Mouse (Mus musculus) erythroblast, embryonic 14.5 days (primary cell): Measurements from ENCODE around the gene Hadh.

Experiments
- GATA1 ChIP-seq: IDR thresholded peaks from 2 replicates; pipeline ENCODE4 v1.6.1; 2012; ENCODE audit warnings: low read length, inconsistent platforms, mixed read lengths
- TAL1 ChIP-seq: IDR thresholded peaks from 3 replicates; pipeline ENCODE4 v1.6.1; 2012; ENCODE audit warnings: low read length, inconsistent platforms, mixed read lengths

DNA sequence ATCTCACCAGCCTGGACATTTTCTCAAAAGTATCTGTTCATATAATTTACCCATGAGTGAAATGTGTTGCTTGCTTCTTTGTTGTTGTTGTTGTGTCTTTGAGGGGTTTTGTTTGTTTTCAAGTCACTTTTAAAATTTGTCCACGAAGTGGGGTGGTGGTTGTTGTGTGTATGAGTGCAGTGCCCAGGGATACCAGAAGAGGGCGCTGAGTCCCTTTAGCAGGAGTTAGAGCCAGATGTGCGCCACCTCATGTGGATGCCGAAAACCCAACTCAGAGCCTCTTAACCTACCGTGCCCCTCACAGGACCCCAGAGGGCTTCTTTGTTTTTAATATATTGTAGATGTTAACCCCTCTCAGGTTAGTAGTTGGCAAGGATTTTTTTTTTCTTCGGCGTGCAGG, 59.7 kb downstream of the Hadh start:
- TF ChIP-seq GATA1 (no peak), TAL1 (no peak)
